Mouse (Mus musculus) heart, adult 9 months (tissue): ENCODE measurements around the gene Alas2.

Experiments
- DNase-seq, 2 experiments: peaks; one replicate each; pipeline ENCODE4 v3.0.0; 2022; ENCODE audit warnings: low spot score in 2 of 2

Gene Alas2

GRCm38 (mm10) chrX:150547239-150547638, at the start of gene Alas2:
Gene Alas2 (plus strand): TSS chrX:150547375.
- DNase-seq, result no peak

GRCm38 (mm10) chrX:150508696-150509095, 38.5 kb upstream of the Alas2 start:
- no peak for DNase-seq

DNA sequence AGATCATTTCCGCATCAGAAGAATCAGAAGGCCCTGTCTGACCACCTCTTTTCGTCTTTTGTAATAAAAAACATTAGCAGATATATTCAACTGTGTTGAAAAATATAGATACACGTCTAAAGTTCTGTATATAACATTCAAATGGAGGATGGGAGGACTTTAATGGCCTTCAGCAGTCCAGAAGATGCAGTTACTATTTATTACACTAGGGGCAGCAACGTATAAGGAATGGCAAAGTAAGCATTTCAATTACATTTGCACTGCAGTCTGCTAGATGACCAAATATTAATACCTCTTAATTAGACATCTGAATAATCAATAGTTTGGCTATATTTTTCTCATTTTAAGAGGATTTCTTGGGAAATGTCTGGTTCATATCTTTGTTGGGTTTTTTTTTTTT, 36.5 kb upstream of the Alas2 start:
- peak; percentile 8 to 37 for DNase-seq

- no peak for DNase-seq
Measured at GRCm38 (mm10) chrX:150511274-150511673, 35.9 kb upstream of the Alas2 start.

DNA sequence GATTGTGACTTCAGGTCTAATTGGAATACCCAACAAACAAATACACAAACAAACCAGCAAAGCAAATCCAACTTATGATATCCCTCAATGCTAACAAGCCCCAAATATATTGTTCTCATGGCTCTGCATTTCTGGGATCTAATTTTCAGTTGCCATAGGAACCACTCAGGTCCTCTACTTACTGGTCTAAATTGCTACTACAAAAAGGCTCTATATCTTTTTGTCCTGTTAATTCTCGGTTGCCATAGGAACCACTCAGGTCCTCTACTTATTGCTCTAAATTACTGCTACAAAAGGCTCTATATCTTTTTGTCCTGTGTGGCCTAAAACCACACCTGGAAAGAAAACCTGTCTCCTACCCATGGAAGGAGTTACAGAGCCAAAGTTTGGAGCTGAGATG, 33.0 kb upstream of the Alas2 start:
- no peak for DNase-seq

- no peak for DNase-seq
Measured at GRCm38 (mm10) chrX:150516015-150516414, 31.2 kb upstream of the Alas2 start.

- DNase-seq, result no peak
Measured at GRCm38 (mm10) chrX:150516477-150516876, 30.7 kb upstream of the Alas2 start.

DNA sequence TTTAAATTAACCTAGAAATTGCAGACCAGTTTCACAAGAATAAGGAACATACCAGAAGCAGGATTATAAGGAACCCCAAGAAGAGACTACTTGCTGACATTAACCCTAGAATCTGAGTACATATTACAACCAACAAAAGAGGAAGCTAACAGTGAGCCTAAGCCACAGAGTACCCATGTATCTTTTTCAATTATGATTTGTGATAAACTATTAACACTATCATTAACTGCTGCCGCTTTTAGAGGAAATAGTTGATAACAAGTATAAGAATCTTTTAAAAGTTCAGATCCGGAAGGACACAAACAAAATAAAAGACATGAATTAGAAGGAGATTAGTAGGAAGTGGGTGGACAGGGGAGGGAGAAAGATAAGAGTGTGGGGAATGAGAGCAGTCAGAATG, 7.1 kb upstream of the Alas2 start:
- DNase-seq, result no peak

DNA sequence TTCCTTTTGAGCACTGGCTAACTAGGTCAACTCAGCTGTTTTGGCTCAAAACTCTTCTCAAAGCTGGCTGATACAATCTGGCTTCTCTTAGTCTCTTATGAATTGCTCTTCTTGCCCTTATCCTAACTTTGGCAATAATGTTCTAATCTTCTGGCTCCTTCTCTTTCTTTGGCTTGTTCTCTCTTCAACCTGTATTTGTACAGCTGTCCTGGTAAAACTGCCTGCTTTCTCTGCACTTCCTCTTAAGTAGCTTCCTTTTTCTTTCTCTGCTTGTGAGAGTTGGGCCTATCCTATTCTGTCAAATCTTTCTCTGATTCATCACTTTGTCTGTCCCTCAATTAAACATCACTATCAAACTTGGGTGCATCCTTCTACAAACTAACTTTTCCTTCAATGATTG, 5.5 kb upstream of the Alas2 start:
- no peak for DNase-seq

GRCm38 (mm10) chrX:150549639-150550038, 2.5 kb downstream of the Alas2 start:
- no peak for DNase-seq

- DNase-seq, result no peak
Measured at GRCm38 (mm10) chrX:150551986-150552385, 4.8 kb downstream of the Alas2 start.

- no peak for DNase-seq
Measured at GRCm38 (mm10) chrX:150554032-150554431, 6.9 kb downstream of the Alas2 start.

DNA sequence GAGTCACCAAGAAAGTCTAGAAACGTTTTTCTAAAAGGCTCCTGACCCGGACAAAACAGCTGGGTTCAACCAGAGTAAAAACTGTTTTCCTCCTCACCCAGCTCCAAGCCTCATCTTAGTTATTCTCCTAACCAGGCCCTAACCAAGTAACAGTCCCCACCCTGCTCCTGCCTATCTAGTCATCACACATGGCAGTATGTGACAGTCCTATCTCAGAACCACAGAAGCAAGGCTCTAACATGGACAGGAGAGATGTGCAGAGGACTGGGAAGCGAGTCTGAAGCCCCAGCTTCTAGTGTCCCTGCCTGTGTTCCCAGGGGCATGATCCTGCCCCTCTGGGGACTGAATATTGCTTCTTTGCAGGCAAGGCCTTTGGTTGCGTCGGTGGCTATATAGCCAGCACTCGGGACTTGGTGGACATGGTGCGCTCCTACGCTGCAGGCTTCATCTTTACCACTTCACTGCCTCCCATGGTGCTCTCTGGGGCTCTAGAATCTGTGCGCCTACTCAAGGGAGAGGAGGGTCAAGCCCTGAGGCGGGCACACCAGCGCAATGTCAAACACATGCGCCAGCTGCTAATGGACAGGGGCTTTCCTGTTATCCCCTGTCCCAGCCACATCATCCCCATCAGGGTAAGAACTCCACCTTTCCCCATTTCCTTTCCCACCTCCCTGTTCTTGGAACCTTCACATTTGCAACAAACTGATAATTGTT, 17.6 kb downstream of the Alas2 start:
- no peak for DNase-seq

DNA sequence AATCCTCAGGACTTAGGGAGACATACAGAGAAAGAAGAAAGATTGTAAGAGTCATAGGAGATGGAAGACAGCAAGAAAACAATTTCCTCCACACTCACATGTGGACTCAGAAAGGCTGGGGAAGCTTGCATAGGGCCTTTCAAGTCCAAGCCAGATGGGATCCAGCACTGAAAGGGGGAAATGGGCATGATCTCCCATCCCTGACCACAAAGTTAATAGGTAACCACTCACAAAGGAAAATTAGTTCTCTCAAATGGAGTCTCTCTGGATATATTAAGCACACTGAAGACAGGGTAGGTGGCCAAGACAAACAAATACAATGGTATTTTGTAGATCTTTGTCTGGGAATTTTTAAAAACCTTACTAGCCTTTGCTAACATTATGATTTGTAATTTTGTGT, 34.7 kb downstream of the Alas2 start:
- DNase-seq, result no peak

- DNase-seq, result no peak
Measured at GRCm38 (mm10) chrX:150585116-150585515, 37.9 kb downstream of the Alas2 start.

GRCm38 (mm10) chrX:150588023-150588764, 41.0 kb downstream of the Alas2 start, which contains the start of gene Pfkfb1:
Gene Pfkfb1 (plus strand): TSS chrX:150588229.
- peak; percentile 65 to 73 for DNase-seq

GRCm38 (mm10) chrX:150589696-150590095, 42.5 kb downstream of the Alas2 start, which contains the start of gene Apex2:
Gene Apex2 (minus strand): TSS chrX:150589868.
- DNase-seq, result no peak

DNA sequence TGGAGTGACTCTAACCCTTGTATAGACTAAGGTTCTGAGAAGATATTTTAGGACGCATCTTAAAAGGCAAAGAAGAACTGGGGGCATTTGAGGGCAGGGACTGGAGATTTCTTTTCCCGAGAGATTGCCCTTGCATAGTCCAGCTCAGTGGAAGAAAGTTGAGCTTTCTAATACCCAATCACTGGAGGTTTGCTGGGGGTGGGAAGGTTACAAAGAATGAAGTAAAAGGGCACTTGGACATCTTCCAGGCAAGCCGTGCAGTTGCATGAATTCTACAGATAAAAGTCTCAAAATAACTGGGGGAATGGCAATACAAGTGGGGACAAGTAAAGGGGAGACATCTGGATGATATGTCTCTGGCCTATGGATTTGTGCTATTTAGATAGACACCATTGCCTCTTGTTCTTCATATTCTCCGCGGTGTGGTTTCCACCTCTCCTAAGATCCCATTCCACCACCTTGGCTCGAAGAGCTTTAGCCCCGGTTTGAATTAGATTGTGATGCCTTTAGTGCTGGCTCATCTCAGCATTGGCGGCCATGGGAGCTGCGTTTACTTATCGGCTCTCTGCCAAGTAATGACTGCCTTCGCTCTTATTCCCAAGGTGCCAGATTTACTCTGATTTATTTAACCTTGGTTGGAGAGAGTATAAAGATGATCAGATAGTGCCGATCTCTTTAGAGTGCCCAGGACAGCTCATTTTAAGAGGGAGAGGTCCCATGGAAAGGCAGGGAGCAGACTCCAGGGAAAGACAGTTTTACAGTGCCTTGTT, 46.3 kb downstream of the Alas2 start:
- peak; percentile 31 to 44 for DNase-seq

- DNase-seq, result no peak
Measured at GRCm38 (mm10) chrX:150594176-150594575, 47.0 kb downstream of the Alas2 start.

DNA sequence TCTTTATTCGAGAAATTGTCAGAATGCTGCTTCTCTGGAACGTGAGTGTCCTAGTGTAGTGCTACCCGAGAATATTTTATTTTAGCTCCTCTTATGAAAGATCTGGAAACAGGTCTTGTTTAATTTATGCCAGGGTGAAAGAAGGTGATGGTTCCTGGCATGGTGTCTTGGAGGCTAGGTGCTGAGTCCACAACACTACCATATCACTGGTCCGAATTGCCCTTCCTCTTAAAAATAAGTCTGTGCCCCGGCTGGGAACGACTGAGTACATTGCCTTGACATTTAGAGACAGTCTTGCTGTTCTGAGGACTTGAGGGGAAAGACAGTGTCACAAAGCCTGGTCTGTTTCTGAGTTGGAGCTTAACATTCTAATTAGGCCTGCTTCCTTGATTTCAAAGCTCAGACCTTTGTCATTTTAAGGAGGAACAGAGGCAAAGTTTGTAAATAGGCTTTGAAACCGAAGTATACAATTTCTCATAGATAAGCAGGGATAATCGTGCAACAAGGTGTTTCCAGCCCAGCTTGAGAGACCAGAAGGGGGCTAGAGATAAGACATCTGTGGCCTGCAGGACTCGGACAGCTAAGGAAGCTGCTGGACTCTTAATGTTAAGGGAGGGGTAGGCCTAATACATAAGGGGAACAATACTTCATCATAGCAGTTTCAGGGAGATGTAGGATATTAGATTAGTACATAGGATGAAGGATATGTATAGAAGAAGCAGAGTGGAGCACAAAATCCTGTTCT, 48.0 kb downstream of the Alas2 start:
- DNase-seq, result no peak

DNA sequence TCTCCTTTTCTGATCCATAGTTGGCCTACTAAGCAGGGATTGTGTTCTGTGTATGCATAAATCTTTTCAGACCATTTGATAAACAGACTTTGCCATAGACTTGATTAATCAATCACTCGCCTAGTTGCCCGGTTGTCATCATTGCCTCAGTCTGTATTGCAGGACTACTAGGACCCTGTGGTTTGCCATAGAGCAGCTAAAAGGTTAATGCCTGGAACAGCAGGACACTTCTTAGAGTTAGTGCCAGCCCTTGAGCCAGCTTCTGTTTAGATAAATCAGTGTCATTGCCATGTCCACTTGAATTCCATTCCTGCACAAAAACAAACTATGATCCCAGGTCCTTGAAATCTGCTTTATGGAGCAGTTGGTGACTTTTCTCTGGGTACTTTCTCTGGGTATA, 51.7 kb downstream of the Alas2 start:
- DNase-seq, result peak in 1 of 2 experiments; percentile 12
